Mouse (Mus musculus) liver, embryonic 14.5 days (tissue): ENCODE measurements around the gene Cic. TPM values are rescaled to one million over a fixed set of nuclear protein-coding genes. Genes with fewer than 3 reads are reported as not detected.
A peak's percentile ranks its signal among the peaks of the same experiment; 100 is the strongest.

Experiments
- ATAC-seq: fragments of 200-750 bp; cut with Nextera tagmentation; 2 replicates; pipeline ENCODE4 v1.8.0; 2017; ENCODE audit warnings: moderate number of reproducible peaks, mild to moderate bottlenecking, moderate library complexity; ENCODE audit not compliant: insufficient read depth
- DNase-seq, 3 experiments: peaks; one replicate each; pipeline ENCODE4 v3.0.0-alpha.2; 2012 to 2013; ENCODE audit warnings: low read depth in 3 of 3, low spot score in 3 of 3
- H3K27ac ChIP-seq: fragments of 300-500 bp; sonication (generic); 2 replicates; pipeline ENCODE4 v1.5.1; 2014; ENCODE audit warnings: moderate library complexity, mild to moderate bottlenecking, control low read depth, inconsistent platforms
- H3K27me3 ChIP-seq: fragments of 300-500 bp; sonication (generic); 2 replicates; pipeline ENCODE4 v1.6.1; 2014; ENCODE audit warnings: mild to moderate bottlenecking, low read length, moderate library complexity; ENCODE audit not compliant: control insufficient read depth, insufficient read depth
- H3K36me3 ChIP-seq: fragments of 300-500 bp; sonication (generic); replicated peaks from 2 replicates; pipeline ENCODE4 v1.6.1; 2014; ENCODE audit warnings: low read depth; ENCODE audit not compliant: control insufficient read depth, insufficient read depth
- H3K4me1 ChIP-seq, 2 experiments: fragments of 200-500 bp in 1 of 2; fragments of 300-500 bp in 1 of 2; sonication (generic) in 1 of 2; replicated peaks; 2 replicates each; pipeline ENCODE4 v1.6.1; 2012 to 2014; ENCODE audit warnings: antibody characterized with exemption in 1 of 2, inconsistent platforms in 1 of 2, low read length in 1 of 2; ENCODE audit not compliant: control insufficient read depth in 2 of 2, insufficient read depth in 2 of 2
- H3K4me2 ChIP-seq: fragments of 300-500 bp; sonication (generic); 2 replicates; pipeline ENCODE4 v1.6.1; 2014; ENCODE audit warnings: low read depth, mild to moderate bottlenecking, control low read depth, moderate library complexity
- H3K4me3 ChIP-seq, 2 experiments: fragments of 200-500 bp in 1 of 2; fragments of 300-500 bp in 1 of 2; sonication (generic) in 1 of 2; 2 replicates each; pipeline ENCODE4 v1.5.1; 2012 to 2014; ENCODE audit warnings: low read depth in 2 of 2, low read length in 2 of 2, mild to moderate bottlenecking in 2 of 2, control low read depth in 1 of 2, inconsistent platforms in 1 of 2, moderate library complexity in 1 of 2; ENCODE audit not compliant: insufficient read depth in 1 of 2
- H3K9ac ChIP-seq: fragments of 300-500 bp; sonication (generic); replicated peaks from 2 replicates; pipeline ENCODE4 v1.6.1; 2014; ENCODE audit warnings: mild to moderate bottlenecking, control low read depth, moderate library complexity
- H3K9me3 ChIP-seq: fragments of 300-500 bp; sonication (generic); 2 replicates; pipeline ENCODE4 v1.6.1; 2016; ENCODE audit warnings: low read length, mixed read lengths; ENCODE audit not compliant: control insufficient read depth
- CTCF ChIP-seq: IDR thresholded peaks from 2 replicates; pipeline ENCODE4 v1.5.1; 2016; ENCODE audit warnings: antibody characterized with exemption, low read depth, control low read depth
- EP300 ChIP-seq: IDR thresholded peaks from 2 replicates; pipeline ENCODE4 v1.6.1; 2016; ENCODE audit warnings: antibody characterized with exemption, low read depth
- WGBS: fragments of 180-500 bp; shearing (Covaris S2); extraction: QIAGEN DNeasy Blood & Tissue Kit; methylation state at CpG from one replicate; pipeline ENCODE4 v1.1.7; 2014; ENCODE audit not compliant: insufficient replicate concordance; 5-methylcytosine and 5-hydroxymethylcytosine counted together
- polyA plus RNA-seq, 2 experiments: library from polyadenylated mRNA; depleted of rRNA in 1 of 2; stranded (reverse) in 1 of 2; unstranded in 1 of 2; fragments of >200 nt; fragmentation: Nextera tagmentation in 1 of 2; extraction: Ambion mirVana in 1 of 2; gene quantifications; 2 replicates each; pipeline versions ENCODE4 v1.2.1 to v1.2.3; 2012 to 2014

Cic gene
- polyA plus RNA-seq, 2 experiments: 9.7 to 14.8 TPM

- WGBS: 3% methylated on average over 20 of the region's 20 CpGs
- DNase-seq (peak; percentile 54 to 67 (median 58)), ATAC-seq (peak; percentile 33; the same call in 1 of the 2 replicates)
Measured at GRCm38 (mm10) chr7:25220457-25221101, 46.9 kb upstream of the Cic start, which contains the start of gene Dedd2. Dedd2 (minus strand) TSS chr7:25220615.

DNA sequence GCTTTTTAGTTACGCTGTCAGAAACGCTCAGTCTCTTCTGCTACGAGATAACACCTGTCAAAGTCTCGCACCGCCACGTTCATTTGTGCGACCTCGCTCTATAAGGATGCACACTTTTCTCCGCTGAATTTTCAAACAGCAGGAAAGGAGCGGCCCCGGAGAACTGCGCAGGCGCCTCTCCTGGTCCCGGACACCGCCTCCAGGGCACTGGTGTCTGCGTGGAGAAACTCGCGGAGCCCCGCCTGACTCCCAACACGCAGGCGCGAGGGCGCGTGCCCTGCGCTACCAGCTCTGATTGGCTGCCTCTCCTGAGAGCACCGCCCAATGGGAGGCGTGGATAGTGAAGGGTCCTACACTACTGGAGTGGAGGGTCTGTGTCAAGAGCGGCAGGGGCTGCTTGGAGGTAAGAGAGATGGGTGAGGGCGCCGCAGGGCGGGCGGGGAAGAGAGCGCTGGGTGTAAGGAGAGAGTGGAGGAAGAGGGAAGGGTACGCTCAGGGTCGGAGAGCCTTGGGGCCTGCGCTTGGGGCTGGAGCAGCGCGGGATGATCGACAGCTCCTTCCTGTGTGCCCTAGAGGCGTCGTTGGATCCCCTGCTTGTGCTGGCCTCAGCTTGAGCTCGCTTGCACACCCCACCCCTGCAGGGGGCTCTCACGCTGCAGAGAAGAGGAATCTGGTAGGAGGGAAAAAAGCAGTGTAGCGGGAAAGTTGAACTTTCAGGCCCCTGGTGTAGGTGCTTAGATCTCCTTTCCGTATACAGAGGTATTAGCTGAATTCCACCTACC is 46.2 kb upstream of the Cic start, which contains the start of gene Zfp526:
TSS of gene Zfp526 (plus strand) at position 324 of the 782 bp plus-strand sequence.
- Histone ChIP-seq H3K9ac (peak within 1 kb of the TSS; percentile 89), H3K9me3 (no peaks in the 10 kb centered on the region), H3K27me3 (no peaks in the 10 kb centered on the region), H3K36me3 (peaks cover 53% of the 10 kb centered on the region), H3K4me3 (peak within 1 kb of the TSS; percentile 82 to 99), H3K4me1 (peaks cover 35% of the 10 kb centered on the region in 2 experiments), H3K27ac (peak within 1 kb of the TSS; percentile 99), H3K4me2 (peak within 1 kb of the TSS; percentile 98)
- DNase-seq (peak; percentile 92 to 94 (median 93)), ATAC-seq (peak; percentile 79)
- peak; percentile 48 for TF ChIP-seq CTCF
- TF ChIP-seq EP300: no peak
- WGBS: under 1% methylated on average over 44 of the region's 45 CpGs

More at GRCm38 (mm10) chr7:25220457-25221101, 46.9 kb upstream of the Cic start, which contains the start of gene Dedd2:
- Histone ChIP-seq H3K27ac (peak within 1 kb of the TSS; percentile 99), H3K4me3 (peak within 1 kb of the TSS; percentile 87 to 99), H3K27me3 (no peaks in the 10 kb centered on the region), H3K4me2 (peak within 1 kb of the TSS; percentile 98), H3K9me3 (no peaks in the 10 kb centered on the region), H3K36me3 (peaks cover 53% of the 10 kb centered on the region), H3K4me1 (peaks cover 35% of the 10 kb centered on the region in 2 experiments), H3K9ac (peak within 1 kb of the TSS; percentile 99)
- TF ChIP-seq EP300: no peak
- no peak for TF ChIP-seq CTCF

GRCm38 (mm10) chr7:25222275-25222967 is 45.1 kb upstream of the Cic start:
- DNase-seq (no peak), ATAC-seq (no peak)
- Histone ChIP-seq H3K4me2 (peak overlapping the region; percentile 98), H3K4me1 (peaks cover 32 to 33% of the 10 kb centered on the region in 2 experiments), H3K27ac (peak overlapping the region; percentile 99), H3K9ac (peak overlapping the region; percentile 89), H3K9me3 (no peaks in the 10 kb centered on the region), H3K4me3 (peak overlapping the region; percentile 82 to 99), H3K27me3 (no peaks in the 10 kb centered on the region), H3K36me3 (peaks cover 55% of the 10 kb centered on the region)
- no peak for TF ChIP-seq CTCF
- peak; percentile 52 for TF ChIP-seq EP300
- WGBS: 65% methylated on average over 10 of the region's 10 CpGs

DNA sequence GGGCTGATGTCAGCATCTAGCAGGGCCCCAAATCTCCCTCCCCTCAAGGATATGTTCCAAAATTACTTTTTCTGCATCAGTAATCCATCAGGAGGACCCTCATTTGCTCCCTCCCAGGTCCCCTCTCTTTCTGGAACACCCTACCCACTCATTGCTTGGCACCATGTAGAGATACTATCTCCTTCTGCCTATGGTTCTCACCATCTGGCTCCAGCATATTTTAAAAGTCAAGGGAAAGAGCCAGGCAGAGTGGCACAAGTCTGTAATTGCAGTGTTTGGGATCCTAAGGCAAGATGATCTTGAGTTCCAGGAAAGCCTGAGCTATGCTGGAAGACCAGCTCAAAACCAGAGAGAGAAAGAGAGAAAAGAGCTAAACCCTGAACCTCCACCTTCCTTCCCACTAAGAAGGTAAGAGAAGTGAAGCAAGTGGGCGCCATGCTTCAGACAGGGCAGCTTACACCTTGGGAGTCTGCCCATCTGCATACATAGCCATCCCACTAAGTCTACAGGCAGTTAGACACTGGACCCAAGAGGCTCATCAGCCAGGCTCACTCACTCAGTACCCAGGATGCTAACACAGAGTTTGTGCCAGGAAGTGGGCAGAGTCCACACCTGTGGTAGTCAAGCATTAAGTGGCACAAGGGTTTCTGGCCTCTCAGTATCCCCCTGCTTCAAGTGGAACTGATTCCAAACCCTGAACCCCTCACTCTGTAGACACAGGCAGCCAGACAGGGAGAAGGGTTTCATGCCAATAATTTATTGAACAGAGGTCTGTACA is 39.8 kb upstream of the Cic start:
- 75% methylated on average over 1 of the region's 1 CpGs for WGBS
- Histone ChIP-seq H3K27ac (no peak overlapping the region), H3K27me3 (no peaks in the 10 kb centered on the region), H3K9ac (no peak overlapping the region), H3K4me3 (no peak overlapping the region), H3K9me3 (no peaks in the 10 kb centered on the region), H3K4me2 (no peak overlapping the region), H3K36me3 (peaks cover 97% of the 10 kb centered on the region), H3K4me1 (peaks cover 5 to 6% of the 10 kb centered on the region in 2 experiments; a peak in 3 of 4 replicates)
- TF ChIP-seq EP300 (no peak), CTCF (no peak)
- no peak for ATAC-seq
- no peak for DNase-seq
